Mouse (Mus musculus): Measurements from ENCODE around the gene Hoxc4.

Hoxc4 gene

DNA sequence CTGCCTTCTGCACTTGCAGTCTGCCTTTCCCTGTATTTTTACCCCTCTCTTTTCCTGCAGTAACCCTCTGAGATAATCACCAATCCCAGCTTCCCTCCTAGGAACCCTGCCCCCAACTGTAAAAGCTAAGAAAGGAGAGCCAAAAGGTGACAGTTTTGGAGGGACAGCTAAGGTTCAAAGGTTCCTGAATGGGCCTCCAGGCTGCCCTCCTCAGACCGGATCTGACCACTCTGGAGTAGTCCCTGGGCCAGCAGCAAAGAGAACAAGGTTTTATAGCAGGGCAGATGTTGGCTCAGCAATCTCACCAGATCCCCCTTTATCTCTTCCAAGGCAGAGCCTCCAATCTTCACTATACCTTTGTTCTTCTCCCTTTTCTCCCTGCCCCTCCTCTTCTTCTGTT is 23.5 kb downstream of the Hoxc4 start:
- no peak for DNase-seq

DNA sequence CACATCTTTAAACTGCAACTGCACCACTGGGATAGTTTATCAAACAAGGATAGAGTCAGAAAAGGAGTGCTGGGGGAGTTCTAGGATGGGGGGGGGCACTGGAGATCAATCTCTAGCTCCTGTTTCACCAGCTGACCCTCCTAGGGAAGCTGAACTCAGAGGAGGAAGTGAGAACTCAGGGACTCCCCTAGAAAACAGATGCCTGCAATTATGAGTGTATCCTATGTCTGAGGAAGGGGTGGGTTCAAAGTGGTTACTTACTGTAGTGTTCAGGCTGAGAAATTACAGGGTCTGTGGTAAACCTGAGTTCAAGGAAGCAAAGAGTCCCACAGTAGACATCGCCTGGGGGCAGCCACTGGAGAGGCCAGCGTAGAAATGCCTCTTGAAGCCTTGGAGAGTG is 32.9 kb downstream of the Hoxc4 start:
- no peak for DNase-seq

DNA sequence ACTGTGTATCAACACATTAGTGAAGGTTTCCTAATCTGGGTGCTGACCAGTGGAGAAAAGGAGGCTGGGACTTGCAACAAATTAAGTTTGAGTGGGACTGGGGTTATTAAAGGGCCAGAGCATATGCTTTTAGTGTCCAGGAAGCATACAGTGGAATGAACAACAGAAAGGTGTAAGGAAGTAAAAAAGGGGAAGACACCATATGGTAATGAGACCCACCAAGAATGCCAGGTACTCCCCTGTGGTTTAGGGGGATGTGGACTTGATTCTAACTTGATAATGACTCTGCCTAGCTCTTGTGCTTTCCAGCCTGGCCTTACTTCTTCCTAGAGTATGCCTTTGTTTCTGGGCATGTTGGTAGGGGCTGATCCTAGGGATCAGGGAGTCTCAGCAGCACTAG is 34.5 kb downstream of the Hoxc4 start:
- no peak for DNase-seq

DNA sequence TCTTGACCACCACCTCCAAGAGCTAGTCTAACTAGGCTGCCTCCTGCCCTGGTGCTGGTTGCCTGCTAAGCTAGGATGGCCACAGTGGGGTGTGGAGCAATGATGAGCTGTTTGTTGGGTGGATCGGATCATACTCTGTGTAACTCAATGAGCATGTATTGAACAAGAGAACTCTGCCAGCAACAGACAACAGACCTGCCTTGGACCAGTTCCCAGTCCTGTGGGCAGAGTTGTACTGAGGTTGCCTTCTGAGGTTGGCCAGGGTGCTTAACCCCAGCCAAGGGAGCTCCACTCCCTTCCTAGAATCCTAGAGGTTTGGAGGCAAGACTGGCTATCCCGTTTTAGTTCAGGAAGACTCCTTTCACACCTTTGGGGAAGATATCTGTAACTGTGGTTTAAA is 37.7 kb downstream of the Hoxc4 start:
- no peak for DNase-seq

DNA sequence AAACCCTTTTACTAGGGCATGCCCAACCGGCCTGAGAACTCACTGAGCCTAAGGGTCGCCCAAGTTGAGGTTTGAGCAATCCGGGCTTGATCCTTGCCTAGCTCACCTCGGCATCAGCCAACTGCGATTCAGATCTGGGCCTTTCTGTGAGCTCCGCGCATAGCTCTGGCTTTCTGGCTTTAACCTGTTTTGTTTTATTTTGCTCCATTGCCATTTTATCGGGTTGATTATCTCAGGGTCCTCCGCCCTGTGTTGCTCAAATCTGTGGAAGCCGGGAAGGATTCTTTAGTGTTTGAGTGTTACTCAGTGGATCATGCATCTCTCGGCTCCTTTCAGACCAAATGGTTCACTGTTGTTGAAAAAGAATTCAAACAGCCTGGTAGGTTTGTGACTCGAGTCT is 40.0 kb downstream of the Hoxc4 start:
- no peak for DNase-seq

DNA sequence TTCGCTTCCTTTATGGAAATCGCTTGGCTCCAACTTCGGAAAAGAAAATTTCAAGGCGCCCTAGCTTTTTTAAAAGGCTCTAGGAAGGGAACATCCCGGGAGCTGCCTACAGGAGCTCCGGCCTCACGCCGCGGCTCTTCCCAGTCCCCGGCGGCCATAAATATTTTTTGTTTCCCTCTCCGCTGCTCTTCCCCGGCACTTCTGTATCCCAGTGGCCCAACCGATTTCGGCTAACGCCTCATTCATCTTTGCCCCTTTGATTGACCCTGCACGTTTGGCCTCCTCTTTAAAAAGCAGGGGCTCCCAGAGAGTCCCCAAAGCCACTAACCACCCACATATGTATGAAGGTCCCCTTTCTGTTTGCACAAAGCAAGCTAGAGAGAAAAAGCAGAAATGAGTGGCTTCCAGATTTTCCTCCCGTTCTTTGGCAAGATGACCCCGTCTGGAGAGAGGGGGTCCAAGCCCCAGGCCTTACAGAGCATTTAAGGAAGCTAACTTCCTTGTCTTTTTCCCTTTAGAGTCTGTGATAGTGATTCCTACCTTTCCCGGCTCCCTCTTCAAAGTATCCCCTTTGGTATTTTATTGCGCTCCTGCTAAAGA is 40.8 kb downstream of the Hoxc4 start:
- DNase-seq: no peak

DNA sequence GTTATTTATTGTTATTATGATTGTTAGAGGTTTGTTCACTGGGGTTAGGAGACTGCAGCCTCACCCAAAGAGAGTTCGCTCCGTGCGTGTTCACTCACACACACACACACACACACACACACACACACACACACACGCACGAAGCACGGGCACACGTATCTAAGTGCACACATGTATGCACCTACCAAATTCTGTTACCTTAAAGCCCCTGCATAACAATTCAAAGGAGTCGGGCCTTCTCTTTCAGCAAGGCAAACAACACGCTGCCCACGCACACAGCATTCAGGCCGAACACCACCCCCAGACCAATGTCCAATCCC is 41.2 kb downstream of the Hoxc4 start:
- DNase-seq: no peak

DNA sequence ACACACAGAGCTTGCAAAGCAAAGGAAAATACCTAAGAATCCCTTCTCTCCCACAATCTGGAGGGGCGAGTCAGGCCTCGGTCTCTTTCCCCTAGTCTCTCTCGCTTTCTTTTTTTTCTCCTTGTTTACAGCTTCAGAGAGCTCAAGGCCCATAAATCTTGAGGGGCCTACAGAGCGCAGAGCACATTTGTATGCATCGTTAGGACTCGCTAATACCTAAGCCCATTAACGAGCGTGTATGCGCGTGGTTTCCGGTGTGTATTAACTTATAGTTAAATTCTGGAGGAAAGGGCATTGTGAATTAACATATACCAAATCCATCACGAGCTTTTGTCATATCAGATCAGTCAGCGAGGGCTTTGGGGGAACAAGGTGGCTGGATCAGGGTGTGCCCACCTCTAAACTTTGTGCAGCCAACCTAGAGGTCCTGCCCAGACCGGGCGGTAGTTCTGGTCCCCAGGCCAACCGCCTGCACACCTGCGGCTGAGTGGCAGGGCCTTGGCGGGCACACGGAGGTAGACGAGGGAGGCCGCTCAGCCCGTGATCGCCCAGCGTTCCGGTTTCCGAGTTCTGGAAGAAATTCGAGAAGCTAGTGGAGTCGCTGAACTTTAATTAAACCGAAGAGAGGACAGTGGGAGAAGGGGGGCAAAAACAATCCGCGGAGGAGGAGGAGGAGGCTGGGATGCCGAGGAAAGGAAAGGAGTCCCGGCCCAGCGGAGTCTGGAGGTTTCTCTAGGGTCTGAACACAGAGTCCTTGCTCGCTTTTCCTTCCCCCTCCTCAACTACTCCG is 41.8 kb downstream of the Hoxc4 start:
- DNase-seq: no peak

DNA sequence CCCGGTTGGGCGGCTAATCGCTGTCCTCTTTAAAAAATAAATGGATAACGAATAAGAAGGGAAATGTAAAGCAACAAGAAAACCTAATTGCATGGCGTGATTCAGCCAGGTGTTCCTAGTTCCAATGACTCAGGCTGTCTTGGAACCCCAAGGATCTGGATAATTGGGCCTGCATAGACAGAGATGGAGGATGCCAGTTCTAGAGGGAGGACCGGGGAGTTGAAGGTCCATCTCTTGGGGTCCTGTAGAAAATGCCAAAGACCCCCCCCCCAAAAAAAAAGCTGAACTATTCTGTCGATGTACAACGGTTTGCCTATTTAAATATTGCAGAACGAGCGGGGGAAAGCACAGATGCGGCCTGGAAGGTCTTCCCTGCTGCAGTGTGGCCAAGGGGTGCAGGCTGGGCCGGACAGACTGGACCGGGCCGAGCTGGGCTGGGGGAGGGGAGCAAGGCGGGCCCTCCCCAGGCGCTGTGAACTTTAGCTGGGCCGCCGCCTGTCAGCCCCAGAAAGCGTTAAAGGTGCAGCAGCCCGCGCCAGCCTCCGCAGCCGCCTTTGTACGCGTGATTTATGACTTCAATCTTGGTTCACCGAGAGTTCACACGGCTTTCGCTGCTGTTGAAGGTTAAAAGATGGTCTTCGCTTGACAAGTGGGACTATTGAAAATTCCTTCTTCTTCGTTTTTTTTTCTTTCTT is 42.5 kb downstream of the Hoxc4 start:
- DNase-seq: no peak

DNA sequence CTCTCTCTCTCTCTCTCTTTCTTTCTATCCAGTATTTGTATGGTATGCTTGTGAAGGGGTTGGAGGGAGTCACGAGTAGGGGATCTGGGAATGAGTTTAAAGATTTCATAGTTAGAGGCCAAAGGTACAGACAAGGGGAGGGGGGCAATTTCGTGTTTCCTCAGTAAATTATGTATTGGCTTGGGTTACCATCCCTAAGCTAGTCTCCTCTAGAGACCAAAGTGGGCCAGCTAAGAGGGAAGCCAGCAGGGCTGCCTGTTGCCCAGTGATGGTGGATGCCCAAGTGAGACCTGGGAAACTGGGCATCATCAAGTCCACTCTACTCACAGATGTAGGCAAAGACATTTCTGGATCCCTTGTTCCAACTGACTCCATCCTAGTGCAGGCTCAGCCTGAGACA is 43.3 kb downstream of the Hoxc4 start:
- no peak for DNase-seq

DNA sequence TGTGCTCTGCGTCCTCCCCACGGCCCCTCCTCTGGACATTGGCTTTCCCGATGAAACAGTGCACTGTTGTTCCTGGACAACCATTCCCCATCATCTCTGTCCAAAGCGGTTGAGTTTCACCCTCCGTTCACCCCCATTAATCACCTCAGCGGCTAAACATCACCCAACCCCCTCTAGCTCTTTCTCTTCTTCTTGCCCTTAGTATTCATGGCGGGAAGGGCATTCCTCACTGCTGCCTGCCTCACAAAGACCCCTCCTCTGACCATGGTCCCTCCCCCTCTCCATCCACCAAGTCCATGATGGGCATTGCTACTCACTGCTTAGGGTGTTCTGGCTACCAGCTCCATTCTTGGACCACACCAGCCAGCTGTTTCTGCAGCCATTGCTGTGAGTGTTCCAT is 46.9 kb downstream of the Hoxc4 start:
- DNase-seq: no peak

DNA sequence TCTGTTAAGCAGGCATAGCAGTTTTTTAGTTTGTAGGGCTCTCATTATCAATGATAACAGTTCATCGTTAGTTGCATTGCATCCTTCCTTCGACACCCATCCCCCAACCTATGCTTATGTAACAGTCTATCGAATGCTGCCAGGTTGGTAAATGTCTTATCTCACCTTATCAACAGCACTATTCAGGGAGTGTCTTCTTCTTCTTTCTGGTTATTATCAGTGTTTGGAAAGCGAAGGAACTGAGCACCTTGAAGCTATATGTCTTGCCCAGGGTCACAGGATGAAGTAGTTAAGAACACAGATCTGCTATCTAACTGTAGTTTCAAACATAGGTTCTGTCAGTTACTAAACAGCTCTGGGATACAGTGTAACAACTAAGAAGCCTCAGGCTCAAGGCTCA is 49.0 kb downstream of the Hoxc4 start:
- no peak for DNase-seq

DNA sequence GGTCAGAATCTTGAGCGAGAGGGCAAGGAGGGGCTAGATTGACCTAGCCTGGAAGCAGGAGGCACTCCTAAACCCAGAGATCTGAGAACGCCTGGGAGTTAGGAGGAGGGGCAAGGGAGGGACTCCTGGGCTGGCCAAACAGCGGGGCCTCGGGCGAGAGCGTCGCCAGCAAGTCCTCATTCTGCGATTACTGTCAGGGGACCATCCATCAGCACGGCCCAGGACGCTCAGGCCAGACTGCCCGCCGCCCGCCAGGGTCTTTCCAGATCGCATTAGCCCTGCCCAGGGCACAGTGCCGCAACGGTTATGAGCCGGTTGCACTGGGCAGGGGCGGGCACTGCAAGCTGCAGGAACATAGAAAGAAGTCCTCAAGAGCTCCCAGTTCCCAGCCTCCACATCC is 50.4 kb downstream of the Hoxc4 start:
- no peak for DNase-seq

DNA sequence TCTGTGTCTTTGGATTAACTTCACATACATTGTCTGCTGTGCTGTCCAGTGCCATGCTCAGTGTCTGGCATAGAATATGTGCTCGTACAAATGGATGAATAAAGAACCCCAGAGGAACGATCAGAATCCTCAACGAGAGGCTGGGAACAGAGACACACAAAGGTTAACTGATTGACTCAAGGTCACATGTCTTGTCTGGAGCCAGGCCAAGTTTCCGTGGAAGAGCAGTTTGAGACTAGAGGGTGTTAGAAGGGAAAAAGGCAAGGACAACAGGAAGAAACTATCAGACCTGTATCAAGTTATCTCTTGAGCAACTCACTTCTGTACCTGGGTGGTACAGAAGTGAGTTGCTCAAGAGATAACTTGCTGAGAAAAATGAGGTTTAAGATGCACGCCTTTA is 52.5 kb downstream of the Hoxc4 start:
- no peak for DNase-seq

DNA sequence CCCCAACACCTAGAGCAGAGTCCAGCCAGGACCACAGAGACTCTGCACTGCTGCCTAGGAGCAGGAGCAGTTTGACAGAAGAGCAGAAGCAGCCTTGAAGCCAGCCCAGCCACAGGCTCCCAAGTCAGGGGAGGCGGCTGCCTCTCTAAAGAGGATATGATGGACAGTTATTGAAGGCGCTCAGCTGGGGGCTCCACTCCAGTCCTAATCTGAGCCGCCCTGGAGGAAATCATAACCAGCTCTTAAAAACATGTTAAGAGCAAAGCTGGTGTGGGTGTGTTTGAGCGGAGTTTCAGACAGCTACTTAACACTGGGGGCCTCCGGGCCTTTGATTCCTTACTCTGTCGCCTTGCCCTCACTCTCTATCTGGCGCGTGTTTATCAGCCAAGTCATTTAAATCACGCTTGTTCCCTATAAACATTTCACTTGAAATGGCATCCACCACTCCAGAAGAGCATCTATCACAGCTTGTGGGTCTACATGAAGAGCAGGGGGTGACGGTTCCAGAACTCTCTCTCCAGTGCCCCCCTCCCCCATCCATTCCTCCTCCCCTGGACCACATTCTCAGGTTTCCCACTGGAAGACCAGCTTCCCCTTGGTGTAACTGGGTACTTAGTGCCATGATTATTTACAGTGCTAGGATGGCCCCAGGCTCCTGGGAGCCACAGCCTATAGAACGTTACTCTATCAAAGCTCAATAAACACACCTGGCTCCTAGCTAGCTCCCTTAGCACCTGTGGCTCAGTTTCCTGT is 56.1 kb downstream of the Hoxc4 start:
- no peak for DNase-seq

DNA sequence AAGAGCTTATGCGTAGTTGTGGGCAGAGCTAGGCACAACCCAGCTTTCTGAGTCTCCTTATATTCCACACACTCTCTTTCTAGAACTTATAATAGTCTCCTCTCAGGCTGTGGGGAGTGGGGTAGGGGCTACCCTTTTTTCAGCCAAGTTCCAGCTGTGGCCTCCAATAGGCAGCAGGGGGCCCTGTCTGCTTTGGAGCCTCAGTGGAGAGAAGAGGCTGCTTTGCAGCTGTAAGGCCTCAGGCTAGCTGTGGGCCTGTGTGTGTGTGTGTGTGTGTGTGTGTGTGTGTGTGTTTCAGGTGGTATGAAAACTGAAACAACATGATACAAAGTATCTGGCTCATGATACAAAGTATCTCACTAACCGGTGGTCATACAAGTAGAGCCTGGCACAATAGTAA is 58.9 kb downstream of the Hoxc4 start:
- no peak for DNase-seq

DNA sequence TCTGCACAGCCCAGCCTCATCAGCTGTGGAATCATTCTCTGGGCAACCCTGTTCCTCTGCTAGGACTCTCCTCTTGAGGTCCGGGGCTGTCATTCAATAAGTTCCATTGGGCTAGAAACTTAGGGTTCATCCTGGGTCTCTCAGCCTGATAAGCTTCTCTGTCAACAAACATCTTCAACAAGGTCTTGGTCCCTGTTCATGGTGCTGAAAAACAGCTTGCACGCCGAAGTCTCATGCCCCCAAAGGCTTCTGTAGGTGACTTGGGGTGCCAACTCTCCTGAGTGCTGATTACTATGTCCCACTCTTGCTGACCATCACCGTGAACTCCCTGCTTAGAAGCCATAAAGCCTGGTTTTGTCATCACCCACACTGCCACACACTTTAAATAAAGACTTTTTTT is 63.9 kb downstream of the Hoxc4 start:
- no peak for DNase-seq

DNA sequence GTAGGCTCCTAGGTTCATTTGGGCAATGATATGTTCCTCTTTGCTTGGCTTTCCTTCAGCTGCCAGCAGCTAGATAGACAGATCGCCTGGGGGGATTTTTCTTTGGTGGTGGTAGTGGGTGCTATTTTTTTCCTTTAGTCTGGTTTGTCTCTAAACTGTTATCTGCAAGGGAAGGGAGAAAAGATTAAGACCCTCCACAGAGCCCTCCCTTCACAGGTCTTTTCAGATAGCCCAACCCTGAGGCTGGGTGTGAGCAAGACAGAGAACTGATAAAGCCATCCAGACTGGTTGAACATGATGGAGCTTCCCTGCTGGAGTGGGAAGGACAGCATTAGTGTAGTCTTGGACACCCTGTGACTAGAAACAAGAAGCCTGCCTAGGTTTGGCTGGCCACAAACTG is 64.9 kb downstream of the Hoxc4 start:
- no peak for DNase-seq

DNA sequence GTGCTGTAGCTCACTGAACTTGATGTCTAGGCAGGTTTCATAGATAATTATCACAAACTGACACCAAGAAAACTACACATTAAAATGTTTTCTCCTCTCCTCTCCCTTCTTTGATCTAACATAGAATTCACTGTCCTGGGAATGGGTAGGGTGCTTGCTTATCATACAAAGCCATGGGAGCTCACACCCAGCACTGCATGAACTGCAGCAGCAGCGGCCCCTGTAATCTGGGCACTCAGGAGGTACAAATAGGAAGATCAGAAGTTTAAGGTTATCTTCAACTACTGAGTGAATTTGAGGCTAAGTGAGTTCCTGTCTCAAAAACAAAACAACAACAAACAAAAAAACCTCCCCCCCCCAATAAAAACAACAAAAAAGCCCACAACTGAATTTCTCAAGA is 66.2 kb downstream of the Hoxc4 start:
- DNase-seq: no peak

DNA sequence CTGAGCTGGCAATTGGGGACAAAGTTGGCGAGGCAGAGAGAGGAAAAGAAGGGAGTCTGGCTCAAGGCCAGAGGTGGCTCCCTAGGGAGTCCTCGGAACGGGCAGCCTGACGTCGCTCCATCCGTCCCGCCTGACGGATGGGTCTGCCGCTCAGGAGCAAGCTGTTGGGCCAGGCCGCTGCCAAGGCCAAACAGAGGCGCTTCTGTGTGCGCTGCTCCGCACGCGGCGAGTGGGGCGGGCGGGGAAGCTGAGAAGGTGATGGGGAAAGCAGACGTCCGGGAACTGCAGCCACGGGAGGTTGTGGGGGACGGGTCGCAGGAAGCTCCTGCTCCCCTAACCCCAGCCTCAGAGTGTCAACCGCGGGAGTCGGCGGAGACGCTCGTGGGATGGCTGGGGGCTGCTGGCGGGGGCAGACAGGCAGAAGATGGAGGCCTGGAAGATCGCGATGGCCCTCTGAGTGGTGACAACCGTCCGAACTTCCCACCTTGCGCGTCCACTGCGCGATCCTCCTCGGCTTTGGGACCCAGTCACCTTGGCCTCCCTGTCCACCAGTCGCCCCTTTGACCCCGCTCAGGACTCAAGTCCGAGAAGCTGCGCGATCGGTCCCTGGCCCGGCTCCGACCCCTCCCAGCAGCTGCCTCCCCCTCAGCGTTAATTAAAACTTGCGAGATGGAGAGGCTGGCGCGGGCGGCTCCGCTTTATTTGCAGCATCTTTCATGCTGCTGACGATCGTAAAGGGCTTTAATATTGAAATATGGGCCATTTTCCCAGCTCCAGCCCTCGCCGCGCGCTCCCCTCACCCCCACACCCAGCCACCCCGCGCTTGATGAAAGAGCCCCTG is 67.3 kb downstream of the Hoxc4 start:
- DNase-seq: no peak
